In genomic region chr12:54460135-54460523, GRCm38 (mm10) we compare ENCODE assay signal across 9 mouse cellular contexts.
DNase-seq lines count a peak whose midpoint lies in the region.
"Had no signal": no experiment of that assay in that cellular context is flagged by ENCODE, and none has a peak within 500 bp of the region (broad histone marks: within the 10 kb centered on the region; RNA-seq: fewer than 3 reads in every experiment).

No protein-coding gene starts in this region.

- peak; percentile 48 to 54 for DNase-seq in heart, adult 18-20 months
- no peak for DNase-seq in heart, embryonic 10.5 days (ENCODE audit: low spot score)
- DNase-seq in Muller cell, postnatal 12 days (ENCODE audit: inconsistent ontology term), result peak; percentile 41
- DNase-seq in cerebellum, postnatal 36 days, result peak; percentile 43
- DNase-seq in kidney, adult 9 months, result peak; percentile 75
- no peak for DNase-seq in embryo, embryonic 10.5 days (ENCODE audit: low spot score)
- no peak for DNase-seq in layer of hippocampus, adult 9-10 months (ENCODE audit: low spot score)
- no peak for DNase-seq in thymus, postnatal 10 days (ENCODE audit: low spot score in 2 of 2)

- H3K4me3 ChIP-seq in heart, embryonic 10.5 days, result no peak overlapping the region

- peaks cover 12% of the 10 kb centered on the region for H3K4me1 ChIP-seq in heart, embryonic 10.5 days

- H3K9me3 ChIP-seq in heart, embryonic 10.5 days, result no peaks in the 10 kb centered on the region

- 44% methylated on average over 7 of the region's 7 CpGs for WGBS in heart, embryonic 10.5 days

- no peaks in the 10 kb centered on the region for H3K36me3 ChIP-seq in heart, embryonic 10.5 days

- H3K27me3 ChIP-seq in heart, embryonic 10.5 days (ENCODE audit: insufficient read depth, poor library complexity, severe bottlenecking), result no peaks in the 10 kb centered on the region

- no peak overlapping the region for H3K27ac ChIP-seq in heart, embryonic 10.5 days
- H3K27ac ChIP-seq: kidney, postnatal 0 days had no signal

Comparison
In these comparisons a context has a peak if more than half of its experiments do, and no peak if none do; other contexts are left out.
1. DNase-seq: peak in heart, adult 18-20 months (2 of 2), Muller cell, postnatal 12 days (single experiment), cerebellum, postnatal 36 days (2 of 2) and kidney, adult 9 months (single experiment); none in heart, embryonic 10.5 days (single experiment), embryo, embryonic 10.5 days (single experiment), layer of hippocampus, adult 9-10 months (single experiment) and thymus, postnatal 10 days (0 of 2).